Mouse (Mus musculus): ENCODE data around the gene Rpl18a.

Rpl18a gene

DNA sequence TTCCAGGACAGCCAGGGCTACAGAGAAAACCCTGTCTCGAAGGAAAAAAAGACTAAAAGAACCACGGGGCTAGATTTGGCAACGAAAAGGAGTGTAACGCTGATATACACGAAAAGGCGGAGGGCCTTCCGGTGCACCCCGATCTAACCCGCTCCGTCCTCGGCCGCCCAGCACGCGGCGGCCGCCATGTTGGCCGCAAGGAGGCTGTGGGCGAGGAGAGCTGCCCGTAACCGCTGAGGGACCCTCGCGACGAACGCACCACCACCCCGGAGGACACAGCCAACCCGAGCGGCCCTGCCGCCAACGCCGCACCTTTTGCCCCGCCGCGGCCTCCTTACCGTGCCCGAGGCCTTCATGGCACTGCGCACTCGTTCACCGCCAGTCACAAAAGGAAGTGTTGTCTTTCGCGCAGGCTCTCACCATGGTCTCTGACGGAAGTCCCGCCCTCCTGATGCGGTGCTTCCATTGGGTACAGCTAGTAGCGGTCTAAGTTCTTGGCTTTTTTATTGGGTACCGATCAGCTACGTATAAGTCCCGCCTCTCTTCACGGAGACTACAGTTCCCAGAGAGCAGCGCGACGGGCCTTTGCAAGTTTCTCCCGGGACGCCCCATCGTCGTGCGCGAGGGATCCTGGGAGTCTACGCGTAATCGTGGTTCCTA is at the start of gene Rpl18a:
Rpl18a (minus strand) TSS at position 392 of the 660 bp plus-strand sequence.
- peak; percentile 87 to 93 for DNase-seq (ENCODE audit: low read depth in 1 of 2, low spot score in 2 of 2)

DNA sequence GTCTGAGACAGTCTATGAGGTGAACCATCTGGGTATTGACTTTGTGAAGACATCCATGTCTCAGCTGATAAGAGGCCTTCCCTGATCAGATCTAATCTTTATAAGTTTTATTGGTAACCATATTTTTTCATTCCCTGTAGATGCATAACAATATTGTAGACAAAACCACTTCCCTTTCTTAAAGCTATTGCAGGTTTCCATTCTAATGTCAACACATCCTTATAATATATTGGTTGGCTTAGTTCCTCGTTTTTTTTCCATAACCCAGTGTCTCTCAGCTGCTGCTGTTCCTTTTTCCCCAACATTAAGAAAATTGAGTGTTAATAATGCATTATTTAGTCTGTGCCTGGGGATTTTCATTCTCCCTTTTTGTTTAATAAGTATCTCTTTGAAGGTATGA is 46.0 kb upstream of the Rpl18a start:
- DNase-seq (ENCODE audit: low read depth in 1 of 2, low spot score in 2 of 2), result no peak

DNA sequence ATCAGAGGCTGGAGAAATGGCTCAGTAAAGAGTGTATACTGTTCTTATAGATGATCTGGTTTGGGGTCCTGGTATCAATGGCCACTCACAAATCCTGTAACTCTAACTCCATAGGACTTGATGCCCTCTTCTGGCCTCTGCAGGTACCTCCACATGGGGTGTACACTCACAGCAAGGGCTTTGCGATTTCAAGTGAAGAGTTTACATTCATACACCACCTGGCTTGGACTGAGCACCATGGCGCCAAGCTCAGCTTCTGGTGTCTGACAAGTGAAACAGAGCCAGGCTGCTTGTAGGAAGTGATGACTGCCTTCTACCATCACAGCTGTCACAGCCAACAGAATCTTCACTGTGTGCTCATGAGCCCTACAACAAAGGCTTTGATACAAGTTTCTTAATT is 44.3 kb upstream of the Rpl18a start:
- no peak for DNase-seq (ENCODE audit: low read depth in 1 of 2, low spot score in 2 of 2)

DNA sequence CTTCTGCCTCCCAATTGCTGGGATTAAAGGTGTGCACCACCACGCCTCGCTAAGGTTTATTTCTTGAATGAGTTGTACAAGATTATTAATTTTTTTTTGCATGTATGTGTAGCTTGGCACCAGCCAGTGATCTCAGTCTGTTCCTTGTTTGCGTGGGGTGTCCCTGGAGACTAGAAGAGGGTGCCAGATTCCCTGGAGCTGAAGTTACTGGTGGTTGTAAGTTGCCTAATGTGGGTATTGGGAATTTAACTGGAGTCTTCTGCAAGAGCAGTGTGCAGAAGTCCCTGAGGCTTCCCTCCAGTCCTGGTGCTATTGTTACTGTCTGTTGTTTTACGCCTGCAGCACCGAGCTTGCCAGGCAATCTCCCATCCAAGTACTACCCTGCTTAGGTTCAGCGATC is 40.0 kb upstream of the Rpl18a start:
- no peak for DNase-seq (ENCODE audit: low read depth in 1 of 2, low spot score in 2 of 2)

DNA sequence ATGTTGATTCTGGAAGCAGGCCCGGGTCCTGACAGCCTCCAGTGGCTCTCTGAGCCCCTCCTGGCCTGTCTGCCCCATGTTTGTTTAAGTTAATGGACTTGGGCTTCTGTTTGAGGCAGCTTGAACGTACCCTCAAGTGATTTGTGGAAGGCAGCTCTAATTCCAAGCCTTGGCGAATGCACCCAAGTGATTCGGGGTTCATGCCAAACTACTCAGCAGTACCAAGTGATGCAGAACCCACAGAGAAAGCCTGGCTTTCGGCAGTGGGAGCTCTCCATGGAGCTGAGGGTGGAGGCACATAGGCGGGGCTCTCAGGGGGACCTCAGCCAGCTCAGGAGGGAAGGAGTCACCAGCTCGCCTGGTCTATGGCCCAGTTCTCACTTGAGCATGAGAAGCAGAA is 37.6 kb upstream of the Rpl18a start:
- DNase-seq (ENCODE audit: low read depth in 1 of 2, low spot score in 2 of 2), result no peak

DNA sequence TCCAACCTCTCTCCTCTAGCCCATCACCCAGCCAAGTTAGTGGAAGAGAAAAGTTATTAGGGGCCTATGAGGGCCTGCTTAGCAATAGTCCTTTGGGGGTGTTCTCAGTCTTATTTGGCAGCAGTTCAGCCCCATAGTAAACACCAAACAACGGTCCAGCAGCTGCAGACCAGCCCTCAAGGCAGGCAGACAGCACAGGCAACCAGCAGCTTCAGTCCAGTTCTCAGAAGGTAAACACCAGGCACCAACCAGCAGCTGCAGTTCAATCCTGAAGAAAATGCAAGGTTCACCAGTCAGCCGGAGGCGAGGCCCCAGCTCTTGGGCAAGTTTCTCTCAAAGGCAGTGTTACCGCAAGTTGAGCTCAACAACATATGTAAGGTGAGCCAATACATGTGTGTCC is 35.8 kb upstream of the Rpl18a start:
- no peak for DNase-seq (ENCODE audit: low read depth in 1 of 2, low spot score in 2 of 2)

DNA sequence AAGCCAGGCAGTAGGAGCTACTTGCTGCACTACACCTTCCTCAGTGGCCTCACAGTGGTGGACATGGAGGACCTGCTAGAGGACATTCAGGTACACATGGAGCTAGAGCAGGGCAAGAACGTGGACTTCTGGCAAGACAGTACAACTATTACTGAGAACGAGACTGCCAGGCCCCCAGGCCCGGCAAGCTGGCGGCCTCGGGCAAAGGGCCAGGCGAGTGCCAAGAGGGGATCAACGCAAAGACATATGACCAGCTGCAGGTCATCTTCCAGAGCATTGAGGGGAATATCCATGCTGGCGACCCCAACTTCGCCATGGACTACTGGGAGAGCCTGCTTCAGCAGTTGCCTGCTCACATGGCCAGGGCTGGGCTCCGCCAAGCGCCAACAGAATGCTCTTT is 34.5 kb upstream of the Rpl18a start:
- no peak for DNase-seq (ENCODE audit: low read depth in 1 of 2, low spot score in 2 of 2)

DNA sequence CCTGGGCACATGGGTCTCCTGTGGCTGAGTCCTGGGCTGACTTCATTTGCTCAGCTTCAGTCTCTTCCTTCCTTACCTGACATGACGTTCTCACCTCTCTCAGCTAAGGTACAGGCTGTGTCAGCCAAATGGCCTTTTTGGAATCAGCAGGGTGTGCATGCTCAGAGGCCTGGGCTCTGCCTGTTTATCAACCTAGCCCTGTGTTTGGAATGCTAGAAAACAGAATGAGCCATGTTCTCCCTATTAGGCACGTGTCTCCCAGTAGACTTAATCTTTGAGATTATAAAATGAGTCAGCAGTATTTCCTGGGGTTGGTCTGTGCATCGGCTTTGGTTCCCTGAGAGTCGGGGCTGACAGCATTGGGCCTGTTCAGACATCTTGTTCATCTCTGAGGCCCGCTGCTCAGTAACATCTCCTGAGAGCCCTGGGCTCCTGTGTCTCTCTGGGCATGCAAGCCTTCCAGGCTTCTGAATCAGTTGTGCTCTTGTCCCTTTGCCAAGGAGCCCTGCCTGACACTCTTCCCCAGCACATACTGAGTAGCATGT is 31.6 kb upstream of the Rpl18a start:
- DNase-seq (ENCODE audit: low read depth in 1 of 2, low spot score in 2 of 2), result no peak

DNA sequence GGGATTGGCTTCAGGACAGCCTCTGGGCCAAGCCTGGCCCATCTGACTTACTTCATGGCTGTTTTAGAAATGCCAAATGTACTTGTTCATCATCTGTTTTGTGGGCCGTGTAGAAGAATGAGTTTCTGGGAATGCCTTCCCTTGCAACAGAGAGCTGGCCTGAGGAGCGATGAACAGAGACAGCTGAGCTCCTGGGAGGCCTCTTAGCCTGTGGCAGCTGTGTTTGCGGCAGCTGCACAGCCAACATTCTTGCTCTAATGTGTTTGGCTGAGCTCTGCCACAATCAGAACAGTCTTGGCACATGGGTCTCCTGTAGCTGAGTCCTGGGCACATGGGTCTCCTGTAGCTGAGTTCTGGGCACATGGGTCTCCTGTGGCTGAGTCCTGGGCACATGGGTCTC is 30.9 kb upstream of the Rpl18a start:
- DNase-seq (ENCODE audit: low read depth in 1 of 2, low spot score in 2 of 2), result no peak

DNA sequence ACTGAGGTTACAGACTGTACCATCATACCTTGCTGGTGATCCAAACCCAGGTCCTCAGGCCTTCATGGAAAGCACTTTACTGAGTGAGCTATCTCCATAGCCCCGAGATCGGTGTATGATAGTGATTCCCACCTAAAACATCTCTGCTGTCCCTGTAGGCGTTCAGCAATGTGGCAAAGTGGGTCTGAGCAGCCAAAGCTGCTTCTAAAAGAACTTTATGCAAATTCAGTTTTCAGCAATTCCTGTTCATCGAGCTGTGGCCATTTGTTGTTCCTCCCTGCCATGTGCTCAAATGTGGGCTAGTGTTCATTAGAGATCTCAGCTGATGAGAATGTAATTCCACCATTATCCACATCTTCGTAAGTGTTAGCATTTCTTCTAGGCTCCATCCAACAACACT is 29.2 kb upstream of the Rpl18a start:
- DNase-seq (ENCODE audit: low read depth in 1 of 2, low spot score in 2 of 2), result no peak

DNA sequence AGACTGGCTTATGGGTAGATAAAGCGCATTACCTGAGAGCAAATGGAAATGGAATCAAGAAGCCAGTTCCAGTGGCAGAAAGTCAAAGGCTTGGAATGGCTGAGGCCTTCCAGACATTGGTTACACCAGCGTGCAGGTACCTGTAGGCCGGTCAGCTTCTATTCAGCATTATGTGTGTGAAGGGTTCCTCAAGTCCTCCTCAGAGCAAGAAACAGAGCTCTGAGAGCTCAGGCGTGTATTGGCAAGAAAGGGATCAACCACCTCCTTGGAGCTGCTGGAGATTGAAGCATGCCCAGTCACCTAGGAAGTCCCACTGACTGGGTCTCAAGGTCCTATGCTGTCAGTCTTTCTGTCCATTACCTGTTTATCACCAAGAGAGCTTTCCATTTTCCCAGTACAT is 28.5 kb upstream of the Rpl18a start:
- DNase-seq (ENCODE audit: low read depth in 1 of 2, low spot score in 2 of 2), result no peak

DNA sequence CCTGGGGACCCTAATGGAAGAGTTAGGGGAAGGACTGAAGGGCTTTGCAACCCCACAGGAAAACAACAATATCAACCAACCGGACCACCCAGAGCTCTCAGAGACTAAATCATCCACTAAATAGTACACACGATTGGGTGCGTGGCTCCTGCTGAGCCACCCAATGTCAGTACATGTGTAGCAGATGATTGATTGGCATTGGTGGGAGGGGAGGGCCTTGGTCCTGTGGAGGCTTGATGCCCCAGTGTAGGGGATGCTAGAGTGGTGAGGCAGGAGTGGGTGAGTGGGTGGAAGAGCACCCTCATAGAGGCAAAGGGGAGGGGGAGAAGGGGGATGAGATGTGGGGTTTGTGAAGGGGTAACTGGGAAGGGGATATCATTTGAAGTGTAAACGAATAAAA is 26.9 kb upstream of the Rpl18a start:
- DNase-seq (ENCODE audit: low read depth in 1 of 2, low spot score in 2 of 2), result no peak

DNA sequence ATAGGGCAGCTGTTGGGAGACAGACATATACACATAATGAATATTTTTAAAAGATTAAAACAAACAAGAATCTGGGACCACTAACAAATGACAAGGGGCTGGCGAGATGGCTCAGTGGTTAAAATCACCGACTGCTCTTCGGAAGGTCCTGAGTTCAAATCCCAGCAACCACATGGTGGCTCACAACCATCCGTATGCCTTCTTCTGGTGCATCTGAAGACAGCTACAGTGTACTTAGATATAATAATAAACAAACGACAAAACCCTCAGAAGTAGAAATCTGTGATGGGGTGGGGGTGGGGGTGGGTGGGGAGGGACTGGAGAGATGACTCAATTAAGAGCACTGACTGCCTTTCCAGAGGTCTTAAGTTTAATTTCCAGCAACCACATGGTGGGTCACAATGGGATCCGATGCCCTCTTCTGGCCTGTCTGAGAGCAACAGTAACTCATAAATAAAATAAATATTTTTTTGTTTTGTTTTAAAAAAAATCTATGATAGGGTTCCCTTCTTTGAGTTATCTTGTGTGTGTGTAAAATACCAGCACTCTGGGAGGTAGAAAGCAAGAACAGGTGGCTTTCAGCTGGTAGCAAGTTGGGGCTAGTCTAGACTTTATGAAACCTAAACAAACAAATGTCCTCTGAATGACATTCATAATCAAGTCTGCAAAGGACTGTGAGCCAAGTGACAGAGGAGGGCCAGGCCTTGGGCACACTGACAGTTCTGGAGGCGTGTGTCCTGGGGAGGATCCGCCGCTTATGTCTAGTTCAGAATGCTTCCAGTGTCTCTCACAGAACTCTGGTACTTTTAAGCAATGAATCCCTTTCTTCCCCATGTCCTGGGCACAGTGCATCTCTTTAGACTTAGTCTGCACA is 23.1 kb upstream of the Rpl18a start:
- no peak for DNase-seq (ENCODE audit: low read depth in 1 of 2, low spot score in 2 of 2)

DNA sequence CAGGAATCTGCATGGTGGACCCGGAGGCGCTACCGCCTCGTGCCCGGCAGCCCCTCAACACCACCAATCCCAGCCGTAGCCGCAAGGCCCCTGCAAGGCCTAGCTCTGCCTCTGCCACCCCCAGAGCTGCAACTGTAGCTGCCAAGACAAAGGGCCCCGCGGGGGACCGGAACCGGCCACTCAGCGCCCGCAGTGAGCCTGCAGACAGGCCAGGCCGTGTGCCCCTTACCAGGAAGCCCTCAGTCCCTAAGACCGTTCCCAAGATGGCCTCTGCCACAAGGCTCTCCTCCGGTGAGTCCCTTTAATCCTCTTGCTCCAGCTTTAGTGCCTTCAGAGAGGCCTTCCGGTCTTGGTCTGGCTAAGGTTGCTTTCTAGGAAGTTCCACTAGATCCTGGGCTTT is 17.5 kb upstream of the Rpl18a start:
- no peak for DNase-seq (ENCODE audit: low read depth in 1 of 2, low spot score in 2 of 2)

DNA sequence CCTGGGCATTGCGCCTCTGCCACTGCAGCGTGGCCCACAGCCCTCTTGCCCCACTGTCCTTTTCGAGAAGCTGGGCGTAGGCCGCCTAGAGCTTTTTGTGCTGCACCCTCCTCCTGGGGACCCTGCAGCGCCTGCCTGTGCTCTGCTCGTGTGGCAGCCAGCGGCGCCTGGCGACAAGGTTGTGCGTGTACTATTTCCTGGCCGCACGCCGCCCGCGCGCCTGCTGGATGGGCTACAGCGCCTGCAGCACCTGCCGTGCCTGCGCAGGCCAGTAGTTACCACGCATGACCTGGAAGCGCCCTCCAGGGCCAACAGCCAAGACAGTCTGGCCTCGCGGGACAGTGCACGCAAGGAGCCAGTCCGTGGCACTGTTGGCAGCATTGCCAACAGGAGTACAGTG is 16.3 kb upstream of the Rpl18a start:
- DNase-seq (ENCODE audit: low read depth in 1 of 2, low spot score in 2 of 2), result no peak

DNA sequence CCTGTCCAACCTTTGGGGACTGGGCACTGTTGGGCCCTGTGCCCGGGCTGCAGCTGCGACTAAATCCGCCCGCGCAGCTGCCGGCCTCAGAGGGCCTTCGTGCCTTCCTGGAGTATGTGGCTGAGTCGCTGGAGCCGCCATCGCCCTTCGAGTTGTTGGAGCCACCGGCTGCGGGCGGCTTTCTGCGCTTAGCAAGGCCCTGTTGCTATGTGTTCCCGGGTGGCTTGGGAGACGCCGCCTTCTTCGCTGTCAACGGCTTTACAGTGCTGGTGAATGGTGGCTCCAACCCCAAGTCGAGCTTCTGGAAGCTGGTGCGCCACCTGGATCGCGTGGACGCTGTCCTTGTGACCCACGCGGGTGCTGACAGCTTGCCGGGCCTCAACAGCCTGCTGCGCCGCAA is 15.7 kb upstream of the Rpl18a start:
- no peak for DNase-seq (ENCODE audit: low read depth in 1 of 2, low spot score in 2 of 2)

DNA sequence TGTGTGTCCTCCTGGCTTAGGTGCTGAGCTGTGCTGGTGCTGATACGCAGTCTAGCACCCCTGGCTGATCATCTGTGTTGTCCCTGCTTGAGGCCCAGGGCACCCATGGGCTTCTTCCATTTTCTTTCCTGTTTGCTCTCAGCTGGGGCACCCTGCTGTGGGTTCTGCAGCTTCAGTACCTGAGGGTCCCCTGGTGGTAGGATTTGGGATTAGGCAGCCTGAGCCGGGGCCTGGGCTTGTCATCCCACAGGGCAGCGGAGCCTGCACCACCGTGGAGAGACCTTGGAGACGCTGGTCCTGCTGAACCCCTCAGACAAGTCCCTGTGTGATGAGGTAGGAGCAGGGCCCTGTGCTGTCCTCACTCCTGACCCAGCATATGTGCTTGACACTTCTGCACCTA is 14.4 kb upstream of the Rpl18a start:
- no peak for DNase-seq (ENCODE audit: low read depth in 1 of 2, low spot score in 2 of 2)

DNA sequence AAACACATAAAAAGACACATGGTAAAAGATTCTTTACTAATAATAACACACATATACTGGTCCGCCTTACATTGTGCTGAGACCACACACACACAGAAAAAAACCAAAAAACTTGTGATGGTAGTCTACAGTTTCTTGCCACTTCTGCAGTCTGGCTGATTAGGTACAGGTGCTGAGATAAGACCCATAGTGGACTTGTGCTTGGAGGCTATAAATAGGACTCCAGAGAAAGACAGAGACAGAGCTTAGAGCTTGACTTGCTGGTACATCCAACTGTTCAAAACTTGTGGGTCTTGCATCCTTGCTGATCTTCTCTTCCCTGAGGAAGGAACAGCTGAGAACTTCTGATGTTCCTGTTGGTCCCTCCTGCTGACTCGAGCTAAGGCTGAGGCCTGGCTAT is 10.3 kb upstream of the Rpl18a start:
- DNase-seq (ENCODE audit: low read depth in 1 of 2, low spot score in 2 of 2), result no peak

DNA sequence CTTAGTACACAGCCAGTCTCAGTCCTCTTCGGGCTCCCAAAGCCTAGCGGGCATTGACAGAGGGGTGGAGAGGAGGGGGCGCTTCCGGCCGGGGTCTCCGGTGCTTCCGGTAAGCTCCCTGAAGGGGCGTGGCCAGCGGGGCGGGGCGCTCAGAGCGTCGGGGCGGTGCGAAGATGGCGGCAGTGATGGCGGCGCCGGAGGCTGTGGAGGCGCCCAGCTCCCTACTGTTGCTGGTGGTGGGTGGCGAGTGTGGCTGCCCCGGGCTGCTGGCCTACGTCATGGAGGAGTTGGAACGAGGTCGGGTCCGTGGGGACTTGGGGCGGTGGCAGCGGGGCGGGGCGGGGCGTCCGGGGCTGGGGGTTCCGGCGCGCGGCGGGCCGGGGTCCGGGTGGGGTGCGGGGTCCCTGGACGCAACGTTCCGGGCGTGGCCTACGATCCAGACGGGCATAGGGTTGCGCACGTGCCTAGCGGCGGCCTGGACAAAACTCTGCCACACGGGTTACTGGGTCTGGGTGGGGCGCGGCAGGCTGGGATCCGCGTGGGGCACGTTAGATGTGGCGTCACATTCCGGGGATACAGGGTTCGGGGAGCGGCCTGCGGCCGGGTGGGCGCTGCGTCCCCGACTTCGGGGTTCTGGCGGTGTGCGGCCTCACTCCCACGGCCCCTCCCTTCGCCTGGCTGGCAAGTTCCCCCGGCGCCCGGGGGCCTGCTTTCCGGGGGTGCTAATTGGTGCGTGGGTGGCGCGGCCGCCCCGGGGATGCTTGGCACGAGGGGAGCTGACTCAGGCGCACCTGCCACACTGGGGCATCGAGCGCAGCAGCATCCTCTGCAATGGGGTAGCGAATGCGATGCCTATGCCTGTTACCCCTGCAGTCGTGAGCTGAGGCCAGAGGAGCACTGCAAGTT is 8.9 kb upstream of the Rpl18a start, which contains the start of gene Map1s:
Map1s (plus strand) TSS at position 102 of the 906 bp plus-strand sequence.
- DNase-seq (ENCODE audit: low read depth in 1 of 2, low spot score in 2 of 2), result peak; percentile 27 to 28

DNA sequence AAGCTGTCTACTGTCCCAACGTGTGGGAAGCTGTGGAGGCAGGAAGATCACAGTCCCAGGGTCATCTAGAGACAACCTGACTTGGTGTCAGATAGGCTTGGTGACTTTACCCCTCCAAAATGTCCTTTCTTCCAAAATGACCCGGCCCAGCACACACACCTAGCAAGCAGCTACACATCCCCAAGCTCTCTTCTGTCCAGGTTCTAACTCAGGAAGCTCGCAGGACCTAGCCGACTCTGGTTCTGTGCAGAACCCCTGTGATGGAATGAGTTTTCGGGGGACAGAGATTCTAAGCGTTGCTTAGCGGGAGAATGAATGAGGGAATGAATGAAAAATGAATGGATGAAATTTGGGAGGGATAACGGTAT is 8.2 kb upstream of the Rpl18a start:
- DNase-seq (ENCODE audit: low read depth in 1 of 2, low spot score in 2 of 2), result no peak

DNA sequence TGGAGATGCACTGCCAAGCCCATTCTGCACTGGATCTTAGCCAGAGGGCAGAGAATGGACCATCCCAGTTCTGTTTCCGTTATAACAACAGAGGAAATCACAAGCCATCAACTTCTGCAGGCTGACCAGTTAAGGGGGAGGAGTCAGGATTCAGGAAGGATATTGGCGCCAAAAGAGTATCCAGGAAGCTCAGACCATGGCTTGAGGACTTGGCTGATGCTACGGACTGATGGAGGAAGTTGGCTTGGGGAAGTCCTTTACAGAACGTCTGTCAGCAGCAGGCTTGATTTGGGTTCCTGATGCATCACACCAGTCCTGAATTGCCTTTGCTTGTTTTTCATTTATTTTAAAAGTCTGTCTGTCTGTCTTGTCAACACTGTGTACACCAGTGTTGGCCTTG is 7.3 kb upstream of the Rpl18a start:
- DNase-seq (ENCODE audit: low read depth in 1 of 2, low spot score in 2 of 2), result peak; percentile 36
